Mouse (Mus musculus): ENCODE measurements around the gene Mfap5.
"Not testable (repeated sequence)": the region's sequence is repeated elsewhere in the genome, so short reads cannot be mapped to it uniquely, and the experiment has no call there.

Mfap5 gene

DNA sequence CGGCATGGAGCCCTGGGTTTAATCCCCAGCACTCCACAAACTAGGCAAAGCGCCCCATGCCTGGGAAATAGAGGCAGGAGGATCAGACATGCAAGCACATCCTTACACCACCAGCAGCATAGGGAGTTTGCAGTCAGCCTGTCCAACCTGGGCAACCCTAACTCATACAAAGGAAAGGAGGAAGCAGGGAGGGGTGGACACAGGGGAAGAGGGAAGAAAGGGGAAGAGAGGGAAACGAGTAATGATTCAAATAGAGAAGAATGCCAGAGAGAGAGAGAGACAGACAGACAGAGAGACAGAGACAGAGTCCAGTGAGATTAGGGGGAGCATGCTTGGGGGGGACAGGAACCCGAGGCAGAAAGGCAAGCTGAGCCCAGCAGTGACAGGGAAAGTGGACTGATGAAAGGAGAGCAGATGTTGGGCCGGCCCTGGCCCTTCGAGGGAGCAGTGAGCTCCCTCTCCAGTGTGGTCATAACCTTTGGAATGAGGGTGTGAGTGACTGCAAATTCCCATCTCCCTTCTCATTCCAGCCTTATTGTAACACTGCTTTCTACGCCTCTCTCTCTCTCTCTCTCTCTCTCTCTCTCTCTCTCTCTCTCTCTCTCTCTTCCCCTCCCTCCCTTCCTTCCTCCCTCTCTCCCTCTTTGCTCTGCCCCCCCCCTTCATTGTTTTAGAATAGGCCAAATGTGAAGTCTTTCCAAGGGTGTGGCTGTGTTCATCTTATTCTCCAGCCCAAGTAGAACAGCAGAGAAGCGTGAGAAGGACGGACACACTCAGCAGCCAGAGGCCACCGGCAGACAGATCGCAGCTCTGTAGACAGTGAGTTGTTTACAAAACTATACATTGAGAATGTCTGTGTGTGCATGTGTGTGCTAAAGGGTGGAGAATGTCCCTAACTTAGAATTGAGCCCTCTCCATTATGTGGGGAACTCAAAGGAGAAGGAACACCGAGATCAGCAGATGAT is 7.6 kb downstream of the Mfap5 start:
- no peak for DNase-seq (ENCODE audit: low read depth, low spot score)

DNA sequence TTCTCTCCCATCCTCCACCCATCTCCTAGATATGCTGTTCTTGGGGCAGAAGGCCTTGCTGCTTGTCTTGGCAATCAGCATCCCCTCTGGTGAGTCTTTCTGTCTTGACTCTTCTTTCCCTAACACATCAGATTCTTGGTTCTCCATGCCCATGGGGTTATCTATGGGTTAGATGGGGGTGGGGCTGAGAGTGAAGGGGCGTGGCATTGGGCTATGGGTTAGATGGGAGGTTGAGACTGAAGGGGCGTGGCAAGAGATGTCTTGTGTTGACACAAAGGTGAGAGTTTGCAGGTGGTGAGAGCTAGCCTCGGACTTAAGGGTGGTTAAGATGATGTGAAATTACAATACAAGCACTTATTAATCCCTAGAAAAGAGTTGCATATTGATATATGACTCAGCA is 8.7 kb downstream of the Mfap5 start:
- DNase-seq (ENCODE audit: low read depth, low spot score) = no peak

DNA sequence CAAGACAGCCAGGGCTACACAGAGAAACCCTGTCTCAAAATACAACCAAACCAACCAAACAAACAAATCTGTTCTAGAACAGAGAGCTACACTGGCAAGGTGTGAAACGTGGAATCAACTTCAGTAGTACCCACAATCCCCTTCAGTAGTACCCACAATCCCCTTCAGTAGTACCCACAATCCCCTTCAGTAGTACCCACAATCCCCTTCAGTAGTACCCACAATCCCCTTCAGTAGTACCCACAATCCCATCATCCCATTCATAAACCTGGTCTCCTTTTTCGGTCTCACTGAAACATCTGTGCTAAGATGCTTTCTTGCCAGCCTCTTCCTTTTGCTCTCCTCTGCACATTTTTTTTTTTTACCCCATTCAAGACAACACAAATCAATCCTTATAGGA is 10.1 kb downstream of the Mfap5 start:
- DNase-seq (ENCODE audit: low read depth, low spot score) = not testable (repeated sequence)

DNA sequence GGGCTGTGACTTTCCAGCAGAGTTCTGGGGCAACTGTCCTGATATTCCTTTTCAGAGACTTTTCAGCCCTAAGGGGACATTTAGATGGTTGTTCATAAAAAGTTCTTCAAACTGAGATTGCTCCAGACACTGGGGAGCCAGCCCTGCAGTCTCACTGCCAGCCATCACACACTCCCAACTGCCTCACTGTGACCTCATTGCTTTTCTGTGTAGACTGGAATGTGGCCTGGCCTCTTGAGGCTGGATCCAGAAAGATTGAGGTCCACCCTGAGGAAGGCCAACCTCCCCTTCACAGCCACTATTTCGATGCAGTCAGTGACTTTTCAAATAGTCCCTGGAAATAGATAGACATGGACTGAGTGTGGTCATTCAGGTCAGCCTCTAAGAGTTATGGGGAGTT is 12.0 kb downstream of the Mfap5 start:
- no peak for DNase-seq (ENCODE audit: low read depth, low spot score)

DNA sequence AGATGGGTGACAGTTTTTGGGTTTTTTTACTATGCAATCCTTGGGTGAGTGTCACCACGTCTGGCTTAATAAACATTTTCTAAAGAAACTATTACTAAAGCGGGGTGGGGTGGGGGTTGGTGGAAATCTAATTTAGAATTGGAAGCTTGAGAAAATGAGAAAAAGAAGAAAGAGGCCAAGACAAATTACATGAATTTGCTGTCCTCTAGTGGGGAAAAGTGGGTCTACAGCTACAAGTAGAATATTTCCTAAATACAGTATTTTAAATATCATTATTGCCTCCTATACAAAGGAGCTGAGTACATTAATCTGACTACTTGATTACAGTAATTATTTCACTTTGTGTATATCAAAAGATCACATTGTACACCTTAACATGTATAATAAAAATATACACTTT is 13.7 kb downstream of the Mfap5 start:
- DNase-seq (ENCODE audit: low read depth, low spot score) = no peak

DNA sequence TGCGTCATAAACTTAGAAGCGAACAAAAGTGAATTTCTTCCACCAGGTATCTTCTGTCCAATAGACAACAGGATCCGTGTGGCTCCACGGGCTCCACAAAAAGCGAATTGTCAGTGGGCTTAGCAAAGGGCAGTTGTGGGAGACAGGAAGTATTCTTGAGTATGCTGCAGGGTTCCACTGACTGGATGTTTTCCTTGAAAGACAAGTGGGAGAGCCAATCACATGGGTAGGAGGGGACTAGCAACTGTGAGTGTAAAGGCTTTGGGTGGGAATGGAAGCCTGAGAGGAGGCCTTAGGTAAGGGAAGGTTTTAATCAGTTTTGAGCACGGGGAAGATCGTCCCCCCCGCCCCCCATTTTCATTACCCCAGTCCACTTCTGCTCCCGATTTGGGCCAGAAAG is 16.9 kb downstream of the Mfap5 start:
- DNase-seq (ENCODE audit: low read depth, low spot score) = peak; percentile 40

DNA sequence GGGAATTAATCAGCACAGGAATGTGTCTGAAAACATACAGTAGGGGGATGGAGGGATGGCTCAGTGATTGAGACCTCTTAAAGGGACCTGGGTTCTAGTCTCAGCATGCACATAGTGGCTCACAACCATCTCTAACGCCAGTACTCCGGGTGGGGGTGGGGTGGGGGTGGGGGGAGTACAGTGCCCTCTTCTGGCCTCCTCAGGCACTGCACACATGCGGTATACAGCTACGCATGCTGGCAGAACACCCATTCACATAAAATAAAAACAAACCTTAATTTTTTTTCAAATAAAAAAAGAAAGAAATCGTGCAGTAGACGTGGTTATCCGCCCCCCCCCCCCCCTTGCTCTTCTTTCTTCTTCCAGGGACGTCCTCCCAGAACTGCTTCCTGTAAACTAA is 17.6 kb downstream of the Mfap5 start:
- no peak for DNase-seq (ENCODE audit: low read depth, low spot score)

DNA sequence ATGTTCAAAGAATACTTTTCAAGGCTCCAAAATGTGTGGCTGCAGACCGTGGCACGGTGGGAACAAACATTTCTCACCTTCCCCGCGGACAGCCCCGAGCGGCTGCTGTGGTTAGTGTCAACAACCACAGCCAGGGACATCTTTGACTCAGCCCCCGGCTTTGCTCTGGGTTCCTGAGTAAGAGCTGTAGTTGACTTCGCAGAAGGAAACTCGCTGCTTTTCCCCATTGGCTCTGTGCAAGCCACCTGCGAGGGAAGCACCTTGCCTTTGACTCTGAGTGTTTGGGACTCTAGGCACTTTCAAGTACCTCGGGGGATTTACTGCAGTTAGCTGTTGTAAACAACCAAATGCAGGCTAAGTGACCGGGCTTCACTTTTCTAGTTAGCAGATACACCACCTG is 22.0 kb downstream of the Mfap5 start:
- DNase-seq (ENCODE audit: low read depth, low spot score) = no peak

DNA sequence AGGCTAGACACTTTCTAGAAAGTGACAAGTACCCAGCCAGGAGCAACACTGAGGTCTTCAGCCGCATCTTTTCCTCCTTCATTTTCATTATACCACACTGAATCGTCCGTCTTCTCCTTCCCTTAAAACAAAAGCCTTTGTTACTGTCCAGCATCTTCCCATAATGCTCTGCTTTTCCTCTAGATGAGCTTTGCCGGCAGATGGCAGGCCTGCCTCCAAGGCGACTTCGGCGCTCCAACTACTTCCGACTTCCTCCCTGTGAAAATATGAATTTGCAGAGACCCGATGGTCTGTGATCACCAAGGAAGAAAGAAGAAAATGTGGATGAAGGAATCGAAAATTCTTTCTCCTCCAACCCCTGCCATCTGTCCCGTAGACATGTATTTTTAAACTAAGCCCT is 22.5 kb downstream of the Mfap5 start:
- DNase-seq (ENCODE audit: low read depth, low spot score) = no peak

DNA sequence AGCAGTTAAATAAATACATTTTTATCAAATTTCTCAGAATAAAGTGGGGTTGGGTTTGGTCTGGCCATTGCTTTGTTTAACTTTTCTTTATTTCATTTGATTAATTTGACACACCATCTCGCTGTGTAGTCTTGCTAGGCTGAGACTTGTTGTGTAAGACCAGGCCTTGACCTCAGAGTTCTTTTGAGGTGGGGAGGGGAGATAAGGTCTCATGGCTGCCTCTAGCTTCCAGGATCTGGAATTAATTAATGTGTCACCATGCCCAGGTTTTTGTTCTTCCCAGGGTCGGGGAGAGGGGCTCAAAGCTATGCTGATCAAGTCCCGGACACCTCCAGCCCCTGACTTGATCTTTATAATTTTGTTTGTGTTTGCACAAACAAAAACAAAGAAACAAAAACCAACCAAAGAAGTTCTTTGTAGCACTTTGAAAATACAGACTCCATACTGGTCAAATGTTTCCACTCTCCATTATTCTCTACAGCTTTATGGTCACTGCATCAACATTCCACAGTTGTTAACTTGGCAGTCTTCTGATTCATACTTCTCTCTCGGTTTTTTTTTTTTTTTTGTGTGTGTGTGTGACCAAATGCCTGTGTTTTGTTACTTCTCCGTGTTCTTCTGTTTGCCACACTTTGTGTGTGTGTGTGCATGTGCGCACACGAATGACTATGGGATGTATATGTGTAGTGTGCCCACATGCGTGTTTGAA is 26.0 kb downstream of the Mfap5 start:
- DNase-seq (ENCODE audit: low read depth, low spot score) = no peak

DNA sequence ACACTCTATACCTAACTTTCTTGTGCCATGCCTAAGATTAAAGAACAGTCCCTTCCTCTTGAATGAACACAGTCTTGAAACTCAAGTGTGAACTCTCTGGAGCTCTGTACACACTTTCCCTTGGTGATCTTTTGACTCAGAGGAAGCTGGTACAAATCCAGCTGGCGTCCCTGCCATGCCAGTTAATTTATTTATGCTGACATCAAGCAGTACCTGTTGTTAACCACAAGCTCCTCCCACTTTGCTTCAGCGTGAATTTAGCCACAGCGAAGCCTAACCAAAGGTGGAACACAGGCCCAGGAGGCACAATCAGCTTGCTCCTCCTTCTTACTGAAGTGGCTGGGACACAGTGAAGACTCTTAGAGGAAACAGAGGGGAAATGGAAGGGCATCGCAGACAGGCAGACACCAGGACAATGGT is 27.2 kb downstream of the Mfap5 start:
- DNase-seq (ENCODE audit: low read depth, low spot score) = no peak

DNA sequence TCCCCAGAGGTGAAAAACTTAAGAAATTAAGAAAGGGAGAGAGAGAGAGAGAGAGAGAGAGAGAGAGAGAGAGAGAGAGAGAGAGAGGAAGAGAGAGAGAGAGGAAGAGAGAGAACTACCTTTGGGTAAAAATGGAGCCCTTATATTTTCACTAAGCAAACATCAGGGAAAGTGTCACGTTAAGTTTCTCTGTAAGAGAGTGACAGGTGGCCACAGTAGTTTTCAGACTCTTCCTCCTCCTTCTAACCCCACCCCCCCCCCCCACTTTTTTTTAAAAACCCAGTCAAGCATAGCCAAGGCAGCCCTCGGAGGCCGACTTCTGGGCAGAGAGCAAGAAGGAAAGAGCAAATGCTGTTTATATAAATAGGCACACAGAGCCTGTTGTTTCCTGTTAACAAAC is 28.4 kb downstream of the Mfap5 start:
- no peak for DNase-seq (ENCODE audit: low read depth, low spot score)

DNA sequence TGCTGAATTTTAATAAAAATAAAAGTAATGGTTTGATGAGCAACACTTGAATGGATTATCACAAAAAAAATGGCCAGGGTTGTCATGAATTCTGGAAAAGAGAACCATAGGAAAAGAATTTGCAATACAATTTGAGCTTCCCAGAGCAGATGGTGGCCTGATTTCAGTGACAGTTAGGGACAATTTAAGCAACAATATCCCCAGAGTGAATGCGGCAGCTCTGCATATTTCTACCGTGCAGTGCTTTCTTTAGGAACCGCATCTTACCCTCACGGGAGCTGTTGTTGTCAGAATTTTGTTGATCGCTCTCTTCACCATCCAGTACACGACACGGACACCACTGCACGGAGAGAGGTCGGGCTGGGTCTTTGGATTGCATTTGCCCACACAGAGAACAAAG is 33.9 kb downstream of the Mfap5 start:
- no peak for DNase-seq (ENCODE audit: low read depth, low spot score)

DNA sequence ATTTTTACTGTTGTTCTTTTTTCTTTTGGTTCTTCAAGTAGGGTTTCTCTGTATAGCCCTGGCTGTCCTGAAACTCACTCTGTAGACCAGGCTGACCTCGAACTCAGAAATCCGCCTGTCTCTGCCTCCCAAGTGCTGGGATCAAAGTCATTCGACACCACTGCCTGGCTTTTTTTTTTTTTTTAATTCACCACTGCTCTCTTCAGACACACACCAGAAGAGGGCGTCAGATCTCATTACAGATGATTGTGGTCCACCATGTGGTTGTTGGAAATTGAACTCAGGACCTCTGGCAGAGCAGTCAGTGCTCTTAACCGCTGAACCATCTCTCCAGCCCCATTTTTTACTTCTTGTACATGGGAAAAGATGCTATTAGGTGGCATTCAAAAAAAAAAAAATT is 36.8 kb downstream of the Mfap5 start:
- not testable (repeated sequence) for DNase-seq (ENCODE audit: low read depth, low spot score)

DNA sequence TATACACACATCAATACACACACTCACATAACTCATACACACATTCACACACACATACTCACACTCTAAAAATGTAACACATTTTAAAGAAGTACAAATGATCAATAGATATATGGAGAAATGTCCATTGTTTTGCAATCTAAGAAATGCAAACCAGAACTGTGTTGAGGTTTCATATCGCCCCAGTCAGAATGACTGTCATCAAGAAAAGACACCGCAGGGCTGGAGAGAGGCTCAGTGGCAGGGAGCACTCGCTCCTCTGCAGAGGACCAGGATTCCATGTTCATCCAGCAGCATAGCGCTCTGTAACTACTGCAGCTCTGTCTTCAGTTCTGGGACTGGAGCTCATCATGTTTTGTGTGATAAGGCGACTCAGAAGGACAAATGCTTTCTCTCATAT is 37.9 kb downstream of the Mfap5 start:
- no peak for DNase-seq (ENCODE audit: low read depth, low spot score)

DNA sequence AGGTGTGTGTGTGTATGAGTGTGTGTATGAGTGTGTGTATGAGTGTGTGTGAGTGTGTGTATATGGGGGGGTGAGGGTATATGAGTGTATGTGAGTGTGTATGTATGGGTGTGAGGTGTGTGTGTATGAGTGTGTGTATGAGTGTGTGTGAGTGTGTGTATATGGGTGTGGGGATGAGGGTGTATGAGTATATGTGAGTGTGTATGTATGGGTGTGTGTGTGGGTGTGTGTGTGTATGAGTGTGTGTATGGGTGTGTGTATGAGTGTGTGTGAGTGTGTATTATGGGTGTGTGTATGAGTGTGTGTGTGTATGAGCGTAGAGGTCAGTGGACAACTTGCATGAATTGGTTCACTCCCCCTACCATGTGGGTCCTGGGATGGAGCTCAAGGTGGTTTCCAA is 39.0 kb downstream of the Mfap5 start:
- DNase-seq (ENCODE audit: low read depth, low spot score) = no peak

DNA sequence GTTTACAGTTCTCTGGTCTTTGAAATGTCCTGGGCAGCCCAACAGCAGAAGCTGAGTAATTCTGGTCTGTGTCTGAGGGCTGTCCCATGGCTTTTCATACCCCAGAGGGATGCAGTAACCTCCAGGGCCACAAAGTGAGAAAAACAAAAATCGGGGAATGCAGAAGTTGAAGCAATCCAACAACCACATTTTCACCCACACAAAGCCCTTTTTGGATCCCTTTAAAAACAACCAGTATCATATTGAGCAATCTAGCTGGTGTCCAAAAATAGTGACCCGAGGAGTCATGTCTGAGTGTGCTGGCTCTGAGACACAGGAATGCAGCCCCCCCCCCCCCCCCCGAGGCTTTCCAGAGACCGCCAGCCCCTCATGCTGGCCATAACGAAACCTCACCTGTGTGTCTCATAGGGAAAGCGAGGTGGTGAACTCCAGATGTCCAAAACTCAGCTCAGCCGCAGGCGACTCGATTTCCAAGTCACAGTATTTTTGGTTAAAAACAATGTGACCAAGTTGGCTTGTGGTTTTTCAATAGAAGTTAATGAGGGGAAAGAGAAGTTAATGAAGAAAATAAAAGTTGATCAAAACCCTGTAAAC is 39.7 kb downstream of the Mfap5 start:
- DNase-seq (ENCODE audit: low read depth, low spot score) = no peak

DNA sequence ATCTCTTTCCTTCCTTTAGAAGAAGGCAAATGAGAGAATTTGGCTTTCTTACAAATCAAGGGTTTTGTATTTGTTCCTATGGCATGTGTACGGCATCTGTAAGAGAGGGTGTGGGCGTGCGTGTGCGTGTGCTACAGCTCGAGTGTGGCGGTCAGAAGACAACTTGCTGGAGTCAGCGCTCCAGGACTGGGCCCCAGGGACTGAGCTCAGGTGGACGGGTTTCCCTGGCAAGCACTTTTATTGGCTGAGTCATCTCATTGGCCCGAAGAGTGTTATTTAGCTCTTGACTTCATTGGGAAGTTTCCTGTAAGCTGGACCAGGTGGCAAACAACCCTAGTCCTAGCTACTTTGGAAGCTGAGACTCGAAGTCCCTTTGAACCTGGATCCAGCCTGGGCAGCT is 40.3 kb downstream of the Mfap5 start:
- DNase-seq (ENCODE audit: low read depth, low spot score) = no peak

DNA sequence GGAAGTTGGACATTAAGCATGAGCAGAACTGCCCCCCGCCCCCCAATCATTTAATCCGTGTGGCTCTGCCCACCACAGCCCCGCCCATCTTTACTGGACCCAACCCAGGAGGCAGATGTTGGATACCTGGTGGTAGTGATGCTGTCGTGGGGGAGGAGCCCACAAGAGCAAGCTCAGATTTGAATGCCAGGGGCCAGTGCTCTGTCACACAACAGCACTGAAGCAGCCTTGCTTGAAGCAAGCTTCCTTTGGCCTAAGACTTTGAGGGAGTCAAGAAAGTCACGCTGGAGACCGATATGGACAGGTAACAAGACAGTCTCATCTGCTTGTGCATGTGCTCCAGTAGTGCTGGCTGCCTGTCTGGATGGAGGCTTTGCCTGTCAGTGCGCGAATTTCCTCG is 48.0 kb downstream of the Mfap5 start, which contains the start of gene Aicda:
Gene Aicda, plus strand, starts transcription at position 196 of the 400 bp plus-strand sequence.
- DNase-seq (ENCODE audit: low read depth, low spot score) = no peak

DNA sequence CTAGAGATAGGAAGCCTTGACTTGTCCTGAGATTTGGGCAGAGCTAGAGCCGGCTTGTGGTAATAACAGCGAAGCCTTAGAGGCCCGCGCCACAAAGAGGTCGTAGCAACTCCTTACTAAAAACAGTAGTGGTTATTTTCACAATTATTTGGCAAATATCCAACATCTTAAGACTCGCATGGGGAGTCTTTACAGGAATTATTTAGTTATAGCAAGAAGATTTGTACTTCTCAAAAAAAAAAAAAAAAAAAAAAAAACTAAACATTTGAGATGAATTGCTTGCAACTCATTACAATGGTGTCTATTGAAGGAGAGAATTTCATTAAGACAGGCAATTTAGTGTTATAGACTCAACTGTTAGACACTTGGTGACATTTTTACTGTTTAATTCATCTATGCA is 48.5 kb downstream of the Mfap5 start:
- DNase-seq (ENCODE audit: low read depth, low spot score) = no peak

DNA sequence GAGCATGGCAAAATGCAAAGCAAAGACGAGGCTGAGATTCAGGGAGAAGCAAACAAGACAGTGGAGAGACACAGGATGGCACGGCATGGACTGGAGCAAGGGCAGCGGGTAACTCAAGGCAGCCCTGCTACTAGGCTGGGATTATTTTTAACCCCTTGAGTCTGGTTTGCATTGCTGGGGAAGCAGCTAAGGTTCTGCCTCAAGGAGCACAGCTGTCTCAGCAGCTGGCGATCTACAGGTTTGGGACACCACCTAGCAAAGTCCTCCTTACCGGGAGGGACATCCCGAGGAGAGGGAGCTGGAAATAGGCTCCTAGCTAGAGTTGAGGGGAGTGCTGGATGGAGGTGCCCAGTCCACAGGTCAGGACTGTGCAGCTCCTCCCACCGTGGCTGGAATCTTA is 49.6 kb downstream of the Mfap5 start:
- DNase-seq (ENCODE audit: low read depth, low spot score) = no peak

DNA sequence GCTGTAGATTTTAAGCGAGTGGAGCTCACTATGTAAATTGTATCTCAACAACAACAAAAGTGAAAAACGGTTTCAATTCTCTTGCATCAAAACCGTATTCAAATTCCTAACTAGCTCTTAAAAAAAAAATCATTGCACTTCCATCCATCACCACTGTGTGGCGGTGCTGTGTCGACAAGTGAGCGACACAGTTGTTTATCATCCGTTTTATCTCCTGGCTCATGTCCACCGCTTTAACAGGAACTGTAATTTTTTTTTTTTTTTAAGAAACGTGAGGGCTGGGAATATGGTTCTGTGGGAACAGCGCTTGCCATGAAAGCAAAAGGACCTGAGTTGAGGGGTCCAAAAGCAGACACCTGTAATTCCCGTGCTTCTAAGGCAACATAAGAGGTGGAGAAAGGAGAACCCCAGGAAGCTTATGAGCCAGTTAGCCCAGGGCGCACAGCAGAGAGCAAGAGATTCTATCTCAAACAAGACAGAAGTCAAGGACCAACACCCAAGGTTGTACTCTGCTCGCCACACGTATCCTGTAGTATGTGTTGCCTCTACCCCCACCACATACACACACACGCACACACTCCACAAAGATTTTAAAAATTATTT is 51.4 kb downstream of the Mfap5 start:
- peak; percentile 60 for DNase-seq (ENCODE audit: low read depth, low spot score)

All from brain, embryonic 18.5 days (tissue).